Mouse (Mus musculus): ENCODE results near the gene 1700067K01Rik. TPM values are rescaled to one million over a fixed set of nuclear protein-coding genes. Genes with fewer than 3 reads are reported as not detected.

1700067K01Rik gene
- total RNA-seq, 2 experiments from 2014 or later = 0.20 to 0.33 TPM

GRCm38 (mm10) chr8:84044900-84045299 is 43.6 kb downstream of the 1700067K01Rik start, which contains the start of gene Rln3:
Gene Rln3 (minus strand): TSS chr8:84045000.
- DNase-seq (ENCODE audit: extremely low spot score in 1 of 2, low spot score in 1 of 2) = no peak

GRCm38 (mm10) chr8:84046505-84046904 is 45.2 kb downstream of the 1700067K01Rik start:
- DNase-seq (ENCODE audit: extremely low spot score in 1 of 2, low spot score in 1 of 2) = no peak

- DNase-seq (ENCODE audit: extremely low spot score in 1 of 2, low spot score in 1 of 2) = no peak
Observed at GRCm38 (mm10) chr8:84048171-84048570, 46.9 kb downstream of the 1700067K01Rik start.

GRCm38 (mm10) chr8:84052746-84053145 is 51.4 kb downstream of the 1700067K01Rik start:
- no peak for DNase-seq (ENCODE audit: extremely low spot score in 1 of 2, low spot score in 1 of 2)

- no peak for DNase-seq (ENCODE audit: extremely low spot score in 1 of 2, low spot score in 1 of 2)
Observed at GRCm38 (mm10) chr8:84053229-84053628, 51.9 kb downstream of the 1700067K01Rik start.

Small RNA genes within 50 kb of the gene (microRNA-seq; reads per million reads assigned to microRNA genes)
- gene Mir1199 (5.5 to 7.2 reads per million in 2 experiments), gene Mir8111 (5.0 to 6.2 reads per million in 2 experiments)

Other genes starting within 250 kb of the 1700067K01Rik start
- 100 to 1,000 TPM; 315 to 348 TPM for gene Adgrl1, start 101.4 kb upstream of the 1700067K01Rik start, total RNA-seq (2021)
- under 1 TPM; 0.49 to 0.54 TPM for gene Gm10644, start 46.3 kb upstream of the 1700067K01Rik start, total RNA-seq (2021)
- gene Asf1b, start 46.0 kb upstream of the 1700067K01Rik start, total RNA-seq (2021) = 1 to 10 TPM in 1 of 2 experiments, under 1 TPM in 1; 0.39 to 1.2 TPM
- 100 to 1,000 TPM; 257 to 273 TPM for gene Prkaca, start 28.5 kb upstream of the 1700067K01Rik start, total RNA-seq (2021)
- gene Samd1, start 3.8 kb upstream of the 1700067K01Rik start, total RNA-seq (2021) = 10 to 100 TPM; 44.2 to 45.4 TPM
- 1 to 10 TPM; 1.9 to 2.3 TPM for gene 2210011C24Rik, start 10.7 kb downstream of the 1700067K01Rik start, total RNA-seq (2021)
- gene Palm3, start 20.0 kb downstream of the 1700067K01Rik start, total RNA-seq (2021) = 1 to 10 TPM; 2.7 to 2.9 TPM
- gene Il27ra, start 41.1 kb downstream of the 1700067K01Rik start, total RNA-seq (2021) = 1 to 10 TPM; 2.0 to 2.4 TPM
- gene Rln3, start 43.5 kb downstream of the 1700067K01Rik start, total RNA-seq (2021) = not detected
- gene Gm10643, start 63.6 kb downstream of the 1700067K01Rik start, total RNA-seq (2021) = 1 to 10 TPM; 4.4 to 4.5 TPM
- 10 to 100 TPM; 19.8 to 24.1 TPM for gene Rfx1, start 65.3 kb downstream of the 1700067K01Rik start, total RNA-seq (2021)
- 10 to 100 TPM; 18.5 to 19.1 TPM for gene Dcaf15, start 103.3 kb downstream of the 1700067K01Rik start, total RNA-seq (2021)
- not detected for gene Podnl1, start 124.5 kb downstream of the 1700067K01Rik start, total RNA-seq (2021)
- 10 to 100 TPM; 52.6 to 54.0 TPM for gene Cc2d1a, start 146.4 kb downstream of the 1700067K01Rik start, total RNA-seq (2021)
- 1 to 10 TPM; 1.4 to 2.1 TPM for gene 4930432K21Rik, start 146.5 kb downstream of the 1700067K01Rik start, total RNA-seq (2021)
- 1 to 10 TPM; 2.6 to 3.0 TPM for gene Nanos3, start 183.7 kb downstream of the 1700067K01Rik start, total RNA-seq (2021)
- gene Zswim4, start 235.6 kb downstream of the 1700067K01Rik start, total RNA-seq (2021) = 10 to 100 TPM; 16.5 to 20.4 TPM
- 100 to 1,000 TPM; 140 to 152 TPM for gene D8Ertd738e, start 248.2 kb downstream of the 1700067K01Rik start, total RNA-seq (2021)

Measured in layer of hippocampus, postnatal 25 days (tissue).